Mouse (Mus musculus): ENCODE results near the gene Smim8.

The Smim8 gene

DNA sequence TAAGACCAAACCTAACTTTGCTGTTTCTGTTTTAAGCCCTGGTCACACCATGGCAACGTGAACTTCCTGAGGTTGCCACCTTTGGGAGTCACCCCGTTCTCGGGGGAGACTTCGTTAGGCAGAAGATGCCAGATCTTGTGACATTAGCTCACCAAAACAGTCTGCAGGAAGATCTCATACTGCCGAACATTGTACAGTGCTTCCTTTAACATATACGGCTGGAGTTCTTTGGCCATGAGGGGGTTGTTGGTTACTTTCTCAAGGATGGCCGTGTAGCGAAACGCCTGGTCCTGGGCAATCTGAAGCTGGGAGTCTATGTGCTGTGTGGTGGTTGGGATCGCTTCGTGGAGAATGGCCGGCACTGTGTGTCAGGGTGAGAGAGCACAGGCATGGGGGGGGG, 58.8 kb downstream of the Smim8 start:
- DNase-seq (ENCODE audit: low spot score), result no peak
